Mouse (Mus musculus) megakaryocyte, embryonic 14.5 days (primary cell): Measurements from ENCODE around the gene Olfm2. TPM values are rescaled to one million over a fixed set of nuclear protein-coding genes. Genes with fewer than 3 reads are reported as not detected.

ENCODE experiments used
- H3K27me3 ChIP-seq: replicated peaks from 2 replicates; pipeline ENCODE3; 2012; ENCODE audit warnings: inconsistent platforms
- H3K36me3 ChIP-seq: replicated peaks from 2 replicates; pipeline ENCODE3; 2012; ENCODE audit warnings: low read length, inconsistent platforms, mixed read lengths
- H3K4me1 ChIP-seq: 2 replicates; pipeline ENCODE4 v1.6.1; 2012; ENCODE audit warnings: inconsistent platforms
- H3K4me3 ChIP-seq: replicated peaks from 2 replicates; pipeline ENCODE3; 2012; ENCODE audit warnings: moderate library complexity, mild to moderate bottlenecking, inconsistent platforms
- H3K9me3 ChIP-seq: 2 replicates; pipeline ENCODE4 v1.6.1; 2012; ENCODE audit warnings: inconsistent platforms
- FLI1 ChIP-seq: IDR thresholded peaks from 2 replicates; pipeline ENCODE4 v1.6.1; 2012; ENCODE audit warnings: low read length, inconsistent platforms, mixed read lengths
- GATA1 ChIP-seq: IDR thresholded peaks from 3 replicates; pipeline ENCODE4 v1.6.1; 2012; ENCODE audit warnings: mixed read lengths, low read length, inconsistent platforms, borderline replicate concordance
- polyA plus RNA-seq: library from polyadenylated mRNA; stranded (reverse); fragments of >175 nt; gene quantifications from 2 replicates; pipeline ENCODE4 v1.2.3, GENCODE M21; 2012; ENCODE audit warnings: low replicate concordance; ENCODE audit not compliant: insufficient read depth

Olfm2 gene
- polyA plus RNA-seq, 1 experiment: 0.16 TPM

DNA sequence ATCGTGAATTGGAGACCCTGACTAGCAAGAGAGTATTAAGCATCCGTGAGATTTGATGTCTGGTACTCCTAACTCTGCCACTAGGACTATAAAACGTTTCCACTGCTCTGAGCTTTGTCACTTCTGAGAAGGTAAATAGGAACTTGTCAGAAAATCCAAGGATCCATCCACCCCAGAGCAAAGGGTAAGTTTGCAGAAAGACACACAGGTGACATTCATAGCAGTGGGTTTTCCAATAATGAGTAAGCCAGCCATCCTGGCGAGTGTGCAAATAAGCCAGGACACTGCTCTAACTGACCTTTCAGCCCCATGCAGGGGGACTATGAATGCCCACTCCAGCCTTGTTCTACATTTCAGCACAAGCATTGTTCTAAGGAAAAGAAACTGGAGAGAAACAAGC, 14.4 kb downstream of the Olfm2 start:
- Histone ChIP-seq H3K9me3 (no peaks in the 10 kb centered on the region), H3K4me3 (no peak overlapping the region), H3K27me3 (peaks cover 78% of the 10 kb centered on the region), H3K36me3 (no peaks in the 10 kb centered on the region), H3K4me1 (peaks cover 13% of the 10 kb centered on the region)
- TF ChIP-seq GATA1 (no peak), FLI1 (no peak)

- Histone ChIP-seq H3K36me3 (no peaks in the 10 kb centered on the region), H3K4me1 (peaks cover 24% of the 10 kb centered on the region), H3K27me3 (peaks cover 88% of the 10 kb centered on the region), H3K9me3 (no peaks in the 10 kb centered on the region), H3K4me3 (no peak overlapping the region)
- TF ChIP-seq FLI1 (no peak), GATA1 (no peak)
These were observed 16.7 kb downstream of the Olfm2 start for GRCm38 (mm10) chr9:20729451-20729850.

- H3K4me3 ChIP-seq: peak overlapping the region; percentile 90
- peaks cover 24% of the 10 kb centered on the region for H3K4me1 ChIP-seq
- no peaks in the 10 kb centered on the region for H3K9me3 ChIP-seq
- H3K36me3 ChIP-seq: no peaks in the 10 kb centered on the region
- no peak for TF ChIP-seq GATA1
- TF ChIP-seq FLI1: no peak
- peaks cover 87% of the 10 kb centered on the region for H3K27me3 ChIP-seq
These were observed 18.5 kb downstream of the Olfm2 start for GRCm38 (mm10) chr9:20727601-20728113.

DNA sequence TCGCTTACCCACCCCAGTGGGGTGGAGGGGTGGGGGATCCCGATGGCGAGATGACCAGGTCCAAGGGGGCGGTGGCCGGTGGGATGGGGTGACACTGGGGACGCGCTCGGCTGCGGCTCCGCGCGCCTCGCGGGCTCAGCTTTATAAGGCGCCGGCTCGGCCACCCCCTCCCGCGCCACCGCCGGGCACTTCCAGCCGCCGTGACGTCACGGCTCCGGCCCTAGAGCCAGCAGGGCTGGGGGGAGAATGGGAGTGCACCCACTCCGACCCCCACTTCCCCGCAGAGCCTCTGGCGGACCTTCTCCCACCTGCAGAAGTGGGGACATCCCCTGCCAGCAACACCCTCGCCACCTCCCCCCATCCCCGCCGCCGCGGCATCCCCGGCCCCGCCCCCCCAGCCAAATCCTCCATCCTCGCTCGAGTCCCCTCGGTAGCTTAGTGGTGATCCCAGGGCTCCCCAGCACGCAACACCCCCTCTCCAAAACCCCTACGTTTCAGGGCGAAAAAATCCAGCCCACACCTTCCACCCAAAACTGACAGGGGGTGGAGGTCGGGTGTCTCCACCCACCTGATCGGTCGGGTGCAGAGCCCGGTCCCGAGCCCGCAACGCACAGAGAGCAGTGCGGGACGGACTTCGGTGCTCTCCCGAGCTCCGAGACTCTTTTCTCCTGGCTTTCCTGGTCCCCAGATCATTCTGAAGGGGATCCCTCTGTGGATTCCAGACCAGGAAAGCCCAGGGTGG, 19.1 kb downstream of the Olfm2 start:
- Histone ChIP-seq H3K36me3 (no peaks in the 10 kb centered on the region), H3K4me1 (peaks cover 25% of the 10 kb centered on the region), H3K27me3 (peaks cover 84% of the 10 kb centered on the region), H3K4me3 (peak overlapping the region; percentile 90), H3K9me3 (no peaks in the 10 kb centered on the region)
- TF ChIP-seq FLI1: no peak

DNA sequence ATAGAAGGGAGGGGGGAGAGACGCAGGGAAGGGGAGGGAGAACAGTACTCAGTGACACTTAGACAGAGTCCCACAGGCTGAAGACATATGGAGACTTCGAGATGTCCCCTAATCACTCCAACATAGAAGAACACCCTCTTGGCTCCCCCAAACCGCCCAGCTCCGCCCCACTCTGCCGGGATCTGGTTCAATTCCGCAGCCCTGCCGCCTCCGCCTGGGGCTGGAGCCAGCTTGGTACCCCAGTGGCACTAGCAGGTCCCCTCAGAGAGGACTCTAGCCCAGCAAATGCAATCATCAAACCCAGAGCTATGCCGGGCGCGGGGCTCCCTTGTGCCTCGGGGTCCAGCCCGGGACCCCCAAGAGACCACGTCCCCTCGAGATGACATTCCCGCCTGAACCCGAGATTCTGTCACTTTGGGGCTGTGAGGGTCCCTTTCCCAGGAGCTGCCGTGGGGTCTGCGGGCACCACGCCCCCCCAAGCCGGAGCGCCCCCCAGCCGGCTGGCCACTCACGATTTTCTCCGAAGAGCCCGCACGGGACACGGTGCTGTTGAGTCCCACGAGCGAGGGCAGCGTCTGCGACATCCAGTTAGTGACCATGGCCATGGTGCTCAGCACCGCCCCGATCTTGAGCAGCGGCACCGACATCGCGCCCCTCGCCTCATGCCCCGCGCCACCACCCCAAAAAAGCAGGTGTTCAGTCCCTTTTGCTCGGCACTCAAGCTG, 19.9 kb downstream of the Olfm2 start:
- TF ChIP-seq FLI1: no peak
- TF ChIP-seq GATA1: no peak
- Histone ChIP-seq H3K36me3 (no peaks in the 10 kb centered on the region), H3K4me1 (peaks cover 32% of the 10 kb centered on the region), H3K27me3 (peaks cover 86% of the 10 kb centered on the region), H3K4me3 (peak overlapping the region; percentile 90), H3K9me3 (no peaks in the 10 kb centered on the region)

DNA sequence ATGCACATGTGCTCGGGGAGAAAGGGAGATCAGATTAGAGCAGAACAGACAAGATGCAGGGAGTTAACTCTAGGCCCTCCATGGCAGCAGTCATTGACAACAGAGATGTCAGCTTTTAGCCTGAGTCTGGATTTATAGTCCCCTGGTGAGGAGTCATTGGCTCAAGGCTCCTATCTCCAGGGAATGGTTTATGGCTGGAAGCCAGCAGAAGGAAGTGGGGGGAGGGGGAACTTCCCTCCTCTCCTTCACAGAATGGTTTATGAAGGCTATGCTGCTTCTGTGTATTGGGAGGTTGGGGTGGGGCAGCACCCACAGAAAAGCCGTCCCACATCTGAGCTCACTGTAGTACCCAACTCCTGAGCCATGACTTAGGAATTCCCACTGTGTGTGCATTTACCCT, 24.6 kb downstream of the Olfm2 start:
- peaks cover 67% of the 10 kb centered on the region for H3K27me3 ChIP-seq
- H3K4me3 ChIP-seq: no peak overlapping the region
- H3K4me1 ChIP-seq: peaks cover 17% of the 10 kb centered on the region
- H3K36me3 ChIP-seq: no peaks in the 10 kb centered on the region
- no peak for TF ChIP-seq FLI1
- no peak for TF ChIP-seq GATA1
- H3K9me3 ChIP-seq: 0 out of 2 replicates have a peak, but pooled peaks cover 4% of the 10 kb centered on the region

- no peak overlapping the region for H3K4me3 ChIP-seq
- H3K4me1 ChIP-seq: no peaks in the 10 kb centered on the region; the same call in 1 of the 2 replicates
- TF ChIP-seq GATA1: no peak
- no peak for TF ChIP-seq FLI1
- peaks cover 47% of the 10 kb centered on the region for H3K27me3 ChIP-seq
- H3K36me3 ChIP-seq: no peaks in the 10 kb centered on the region
- H3K9me3 ChIP-seq: peaks cover 9% of the 10 kb centered on the region
These were observed 30.8 kb downstream of the Olfm2 start for GRCm38 (mm10) chr9:20715332-20715731.

GRCm38 (mm10) chr9:20713478-20713987, 32.6 kb downstream of the Olfm2 start:
- H3K9me3 ChIP-seq: peaks cover 7% of the 10 kb centered on the region
- no peaks in the 10 kb centered on the region for H3K36me3 ChIP-seq
- no peaks in the 10 kb centered on the region; the same call in 1 of the 2 replicates for H3K4me1 ChIP-seq
- H3K27me3 ChIP-seq: peaks cover 37% of the 10 kb centered on the region
- H3K4me3 ChIP-seq: no peak overlapping the region
- no peak for TF ChIP-seq FLI1
- TF ChIP-seq GATA1: no peak

DNA sequence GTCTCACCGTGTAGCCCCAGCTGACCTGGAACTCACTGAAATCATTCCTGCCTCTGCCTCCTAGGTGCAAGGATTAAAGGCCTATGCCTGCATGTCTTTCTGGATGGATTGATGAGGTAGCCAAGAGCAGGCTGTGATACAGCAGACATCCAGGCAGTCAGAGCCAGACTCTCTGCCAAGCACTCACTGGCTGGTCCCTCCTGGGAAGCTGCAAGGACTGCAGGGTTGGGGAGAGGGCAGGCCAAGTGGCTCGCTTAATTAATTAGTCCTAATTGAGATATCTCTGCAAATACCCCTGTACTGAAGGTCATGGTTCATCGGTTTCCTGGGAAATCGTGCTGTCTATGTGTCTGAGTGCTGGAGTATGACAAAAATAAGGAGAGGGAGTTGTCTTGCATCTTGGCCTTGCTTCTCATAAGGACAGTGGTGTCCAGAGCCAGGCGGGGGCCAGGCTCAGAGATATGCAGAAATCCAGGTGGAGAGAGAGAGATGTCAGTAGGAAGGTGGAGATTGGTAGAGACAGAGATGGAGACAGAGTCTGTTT, 33.1 kb downstream of the Olfm2 start:
- no peaks in the 10 kb centered on the region; the same call in 1 of the 2 replicates for H3K4me1 ChIP-seq
- no peak overlapping the region for H3K4me3 ChIP-seq
- TF ChIP-seq FLI1: no peak
- H3K36me3 ChIP-seq: no peaks in the 10 kb centered on the region
- peaks cover 35% of the 10 kb centered on the region for H3K27me3 ChIP-seq
- peaks cover 7% of the 10 kb centered on the region for H3K9me3 ChIP-seq
